Mouse (Mus musculus): ENCODE results near the gene Dock10.

DNA sequence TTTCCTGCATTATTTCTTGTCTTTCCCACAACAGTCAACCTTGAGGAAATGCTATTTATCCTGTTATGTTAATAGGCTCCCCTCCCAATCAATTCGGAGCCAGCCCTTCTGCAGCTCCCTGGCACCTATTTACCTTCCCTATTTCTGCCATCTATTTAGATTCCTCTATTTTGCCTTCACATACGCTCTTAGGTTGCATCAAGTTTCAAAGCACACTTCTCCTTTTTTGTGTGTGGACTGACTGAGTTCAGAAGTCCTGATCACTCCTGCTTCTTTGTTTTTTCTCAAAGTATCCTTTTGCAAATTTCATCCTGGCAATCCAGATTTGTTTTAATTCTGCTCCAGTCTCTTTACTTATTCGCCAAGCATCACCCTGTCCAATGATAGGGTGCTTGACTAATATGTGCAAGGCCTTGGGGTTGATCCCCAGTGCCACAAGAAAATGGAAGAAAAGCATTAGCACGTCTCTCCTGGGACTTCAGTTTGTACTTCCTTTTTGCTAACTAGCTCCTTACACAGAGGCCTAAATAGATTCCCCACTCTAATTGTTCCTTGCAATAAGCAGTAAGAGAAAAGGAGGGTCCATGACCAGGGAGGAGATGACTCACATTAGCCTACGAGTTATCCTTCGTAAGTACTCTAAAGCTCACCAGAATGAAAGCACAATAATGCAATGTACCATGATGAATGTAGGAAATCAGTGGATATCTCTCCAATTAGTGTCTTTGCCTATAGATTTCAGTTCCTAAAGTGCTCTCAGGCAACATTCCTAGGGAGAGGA is 98.7 kb downstream of the Dock10 start:
- TF ChIP-seq CTCF (IDR thresholded peaks at IDR 0.05) = no peak
- TF ChIP-seq POLR2A (IDR thresholded peaks at IDR 0.05; ENCODE audit: insufficient read depth, low read depth, low read length) = no peak
- no peak for TF ChIP-seq EP300 (IDR thresholded peaks at IDR 0.05; ENCODE audit: insufficient read depth, low read depth, low read length)

Data from heart, adult 2 months (tissue).